Mouse (Mus musculus) lung, postnatal 0 days (tissue): ENCODE measurements around the gene Olfr495. TPM values are rescaled to one million over a fixed set of nuclear protein-coding genes. Genes with fewer than 3 reads are reported as not detected.

Source experiments
- ATAC-seq: fragments of 200-750 bp; cut with Nextera tagmentation; 2 replicates; pipeline ENCODE4 v1.8.0; 2017; ENCODE audit warnings: moderate library complexity
- DNase-seq: peaks from one replicate; pipeline ENCODE4 v3.0.0-alpha.2; 2016; ENCODE audit warnings: low spot score
- H3K27ac ChIP-seq: fragments of 300-500 bp; sonication (generic); 2 replicates; pipeline ENCODE4 v1.5.1; 2014; ENCODE audit warnings: antibody characterized with exemption, mild to moderate bottlenecking, low read length, mixed read lengths
- H3K27me3 ChIP-seq: fragments of 300-500 bp; sonication (generic); replicated peaks from 2 replicates; pipeline ENCODE4 v1.6.1; 2014; ENCODE audit warnings: low read length, mixed read lengths; ENCODE audit not compliant: insufficient read depth
- H3K36me3 ChIP-seq: fragments of 300-500 bp; sonication (generic); 2 replicates; pipeline ENCODE4 v1.6.1; 2014; ENCODE audit warnings: low read length, mixed read lengths; ENCODE audit not compliant: insufficient read depth
- H3K4me1 ChIP-seq: fragments of 300-500 bp; sonication (generic); 2 replicates; pipeline ENCODE4 v1.6.1; 2014; ENCODE audit warnings: antibody characterized with exemption, low read depth, low read length, mixed read lengths; ENCODE audit not compliant: insufficient read depth
- H3K4me2 ChIP-seq: fragments of 300-500 bp; sonication (generic); replicated peaks from 2 replicates; pipeline ENCODE4 v1.6.1; 2014; ENCODE audit warnings: low read depth, mild to moderate bottlenecking, low read length, moderate library complexity, mixed read lengths
- H3K4me3 ChIP-seq: fragments of 300-500 bp; sonication (generic); 2 replicates; pipeline ENCODE4 v1.5.1; 2014; ENCODE audit warnings: low read depth, low read length
- H3K9ac ChIP-seq: fragments of 300-500 bp; sonication (generic); replicated peaks from 2 replicates; pipeline ENCODE4 v1.6.1; 2014; ENCODE audit warnings: low read depth, mild to moderate bottlenecking
- H3K9me3 ChIP-seq: fragments of 300-500 bp; sonication (generic); 2 replicates; pipeline ENCODE4 v1.6.1; 2016; ENCODE audit warnings: low read length, mixed read lengths
- CTCF ChIP-seq: IDR thresholded peaks from 2 replicates; pipeline ENCODE4 v1.5.1; 2016; ENCODE audit warnings: antibody characterized with exemption, mild to moderate bottlenecking
- EP300 ChIP-seq: IDR thresholded peaks from 2 replicates; pipeline ENCODE4 v1.6.1; 2016; ENCODE audit warnings: antibody characterized with exemption, mild to moderate bottlenecking, control low read depth
- WGBS: fragments of 180-500 bp; shearing (Covaris S2); extraction: QIAGEN DNeasy Blood & Tissue Kit; methylation state at CpG from one replicate; pipeline ENCODE4 v1.1.7; 2014; 5-methylcytosine and 5-hydroxymethylcytosine counted together
- polyA plus RNA-seq: library from polyadenylated mRNA; unstranded; fragments of >200 nt; fragmentation: Nextera tagmentation; extraction: Ambion mirVana; gene quantifications from 2 replicates; pipeline ENCODE4 v1.2.1, GENCODE M21; 2015

The Olfr495 gene
- not detected in 2 replicates for polyA plus RNA-seq

DNA sequence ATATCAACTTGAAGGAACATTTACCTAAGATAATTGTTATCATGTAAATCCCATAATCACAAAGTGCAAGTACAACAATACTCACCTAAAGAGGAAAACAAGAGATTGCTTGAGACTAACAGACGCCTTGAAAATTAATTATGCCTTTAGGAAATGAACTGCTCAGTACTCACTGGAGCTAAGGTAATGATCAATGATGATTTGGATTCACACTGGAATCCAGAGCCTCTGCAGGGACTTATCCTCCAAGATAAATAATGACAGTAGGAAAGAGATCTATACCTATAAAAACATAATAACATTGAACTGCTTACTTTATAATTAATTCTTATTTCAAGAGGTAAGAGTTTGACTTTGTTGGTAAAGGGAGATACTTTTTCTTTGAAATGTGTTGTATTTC, at the start of gene Olfr495:
TSS of gene Olfr495 (plus strand) at position 301 of the 400 bp plus-strand sequence.
- no peak within 1 kb of the TSS for H3K4me2 ChIP-seq
- H3K27ac ChIP-seq, result no peak within 1 kb of the TSS
- no peak within 1 kb of the TSS for H3K4me3 ChIP-seq
- H3K4me1 ChIP-seq, result no peaks in the 10 kb centered on the region
- no peak for TF ChIP-seq EP300
- TF ChIP-seq CTCF, result no peak
- ATAC-seq, result no peak
- no peaks in the 10 kb centered on the region for H3K9me3 ChIP-seq
- WGBS, result 70% methylated on average over 1 of the region's 1 CpGs
- H3K36me3 ChIP-seq, result no peaks in the 10 kb centered on the region
- no peaks in the 10 kb centered on the region for H3K27me3 ChIP-seq
- no peak for DNase-seq
- no peak within 1 kb of the TSS for H3K9ac ChIP-seq

- Histone ChIP-seq H3K27ac (no peak within 1 kb of the TSS), H3K27me3 (no peaks in the 10 kb centered on the region), H3K9ac (no peak within 1 kb of the TSS), H3K4me1 (no peaks in the 10 kb centered on the region), H3K4me3 (no peak within 1 kb of the TSS), H3K9me3 (no peaks in the 10 kb centered on the region), H3K4me2 (no peak within 1 kb of the TSS), H3K36me3 (no peaks in the 10 kb centered on the region)
- no peak for ATAC-seq
- no peak for DNase-seq
- 50% methylated on average over 1 of the region's 1 CpGs for WGBS
- no peak for TF ChIP-seq CTCF
- TF ChIP-seq EP300, result no peak
Measured at GRCm38 (mm10) chr7:108346879-108347278, 46.1 kb upstream of the Olfr495 start, which contains the start of gene Olfr493. TSS of gene Olfr493 (minus strand) at chr7:108346979.

GRCm38 (mm10) chr7:108365035-108365434, 27.9 kb upstream of the Olfr495 start, which contains the start of gene Olfr494:
TSS of gene Olfr494 (plus strand) at chr7:108365335.
- H3K9me3 ChIP-seq, result no peaks in the 10 kb centered on the region
- H3K4me2 ChIP-seq, result no peak within 1 kb of the TSS
- no peaks in the 10 kb centered on the region for H3K36me3 ChIP-seq
- H3K4me3 ChIP-seq, result no peak within 1 kb of the TSS
- WGBS, result 65% methylated on average over 3 of the region's 3 CpGs
- no peak within 1 kb of the TSS for H3K27ac ChIP-seq
- H3K27me3 ChIP-seq, result no peaks in the 10 kb centered on the region
- TF ChIP-seq EP300, result no peak
- TF ChIP-seq CTCF, result no peak
- DNase-seq (no peak), ATAC-seq (no peak)
- no peak within 1 kb of the TSS for H3K9ac ChIP-seq
- H3K4me1 ChIP-seq, result no peaks in the 10 kb centered on the region

DNA sequence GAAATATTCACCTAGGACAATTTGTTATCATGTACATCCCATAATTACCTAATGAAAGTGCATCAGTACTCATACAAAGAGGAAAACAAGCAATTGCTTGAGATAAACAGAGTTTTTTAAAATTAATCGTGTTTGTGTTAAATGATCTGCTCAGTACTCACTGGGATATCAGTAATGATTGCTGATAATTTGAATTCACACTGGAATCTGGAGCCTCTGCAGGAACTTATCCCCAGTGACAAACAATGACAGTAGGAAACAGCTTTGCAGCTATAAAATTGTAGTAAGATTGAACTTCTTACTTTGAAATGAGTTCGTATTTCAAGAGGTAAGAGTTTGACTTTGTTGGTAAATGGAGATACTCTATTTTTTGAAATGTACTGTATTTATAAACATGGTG, 27.2 kb downstream of the Olfr495 start, which contains the start of gene Olfr497:
TSS of gene Olfr497 (plus strand) at position 301 of the 400 bp plus-strand sequence.
- ATAC-seq, result no peak

More for the DNA sequence above, 27.2 kb downstream of the Olfr495 start, which contains the start of gene Olfr497:
- Histone ChIP-seq H3K4me3 (no peak within 1 kb of the TSS), H3K27ac (no peak within 1 kb of the TSS), H3K4me2 (no peak within 1 kb of the TSS), H3K4me1 (no peaks in the 10 kb centered on the region), H3K36me3 (no peaks in the 10 kb centered on the region), H3K9me3 (no peaks in the 10 kb centered on the region), H3K27me3 (no peaks in the 10 kb centered on the region), H3K9ac (no peak within 1 kb of the TSS)
- 68% methylated on average over 2 of the region's 2 CpGs for WGBS
- TF ChIP-seq EP300 (no peak), CTCF (no peak)
- no peak for DNase-seq

Other genes with a start within 250 kb of the Olfr495 start
- not detected in 2 replicates for gene Olfr485, start 233.3 kb upstream of the Olfr495 start, polyA plus RNA-seq
- gene Olfr486, start 220.4 kb upstream of the Olfr495 start, polyA plus RNA-seq, result not detected in 2 replicates
- gene Olfr487, start 178.5 kb upstream of the Olfr495 start, polyA plus RNA-seq, result not detected in 2 replicates
- gene Olfr488, start 134.8 kb upstream of the Olfr495 start, polyA plus RNA-seq, result not detected in 2 replicates
- gene Olfr490, start 104.2 kb upstream of the Olfr495 start, polyA plus RNA-seq, result not detected in 2 replicates
- not detected in 2 replicates for gene Olfr491, start 79.7 kb upstream of the Olfr495 start, polyA plus RNA-seq
- gene Olfr492, start 69.5 kb upstream of the Olfr495 start, polyA plus RNA-seq, result not detected in 2 replicates
- not detected in 2 replicates for gene Olfr493, start 46.2 kb upstream of the Olfr495 start, polyA plus RNA-seq
- gene Olfr494, start 27.8 kb upstream of the Olfr495 start, polyA plus RNA-seq, result not detected in 2 replicates
- gene Olfr497, start 27.3 kb downstream of the Olfr495 start, polyA plus RNA-seq, result not detected in 2 replicates
- gene Olfr498, start 72.2 kb downstream of the Olfr495 start, polyA plus RNA-seq, result not detected in 2 replicates
- not detected in 2 replicates for gene Olfr502, start 131.9 kb downstream of the Olfr495 start, polyA plus RNA-seq
- not detected in 2 replicates for gene Olfr503, start 151.4 kb downstream of the Olfr495 start, polyA plus RNA-seq
- gene Olfr504, start 172.6 kb downstream of the Olfr495 start, polyA plus RNA-seq, result not detected in 2 replicates
- gene Olfr506, start 217.6 kb downstream of the Olfr495 start, polyA plus RNA-seq, result not detected in 2 replicates
- gene Olfr507, start 228.6 kb downstream of the Olfr495 start, polyA plus RNA-seq, result not detected in 2 replicates
- not detected in 2 replicates for gene Olfr508, start 236.8 kb downstream of the Olfr495 start, polyA plus RNA-seq